In the genomic region with DNA sequence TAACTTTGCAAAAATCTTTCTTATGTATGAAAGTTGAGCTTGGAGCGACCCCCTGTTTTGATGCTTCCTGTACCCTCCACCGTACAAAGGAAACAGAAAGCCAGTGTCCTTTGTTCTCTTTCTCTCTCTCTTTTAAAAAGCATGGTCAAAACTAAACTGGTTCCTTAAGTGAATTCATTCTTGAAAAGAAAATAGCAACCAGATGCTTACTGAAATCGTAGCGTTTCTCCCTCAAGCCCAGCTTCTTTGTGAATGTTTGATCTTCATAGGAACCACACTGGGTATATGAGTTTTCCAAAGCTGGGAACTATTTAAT, we compare ENCODE assay signal across 9 mouse cellular contexts. TPM values are rescaled to one million over a fixed set of nuclear protein-coding genes. Genes with fewer than 3 reads are reported as not detected.
DNase-seq lines count a peak whose midpoint lies in the region; ATAC-seq and TF ChIP-seq lines count a peak whose summit lies in the region.
"Had no signal": no experiment of that assay in that cellular context is flagged by ENCODE, and none has a peak within 500 bp of the region (broad histone marks: within the 10 kb centered on the region; RNA-seq: fewer than 3 reads in every experiment).

No protein-coding gene starts in this region.

- ATAC-seq in granulocyte monocyte progenitor cell, adult 5-6 weeks (replicated peaks; ENCODE audit: poor library complexity, severe bottlenecking) = peak; percentile 26; the same call in 1 of the 2 replicates
- ATAC-seq in liver, embryonic 13.5 days (ENCODE audit: low read depth) = no peak
- ATAC-seq in inflammation-experienced regulatory T-cells, adult 6 months = no peak

- H3K4me2 ChIP-seq in liver, embryonic 13.5 days = peak overlapping the region; percentile 46

- no peaks in the 10 kb centered on the region for H3K9me3 ChIP-seq in liver, embryonic 13.5 days (replicated peaks)

- no peak overlapping the region for H3K4me3 ChIP-seq in testis, adult 2 months (ENCODE audit: control insufficient read depth, low read depth, low read length)
- peak overlapping the region; percentile 24 for H3K4me3 ChIP-seq in liver, embryonic 13.5 days (replicated peaks)
- H3K4me3 ChIP-seq: erythroblast, embryonic 14.5 days had no signal

- DNase-seq in testis, postnatal 10 days (ENCODE audit: low spot score) = no peak
- DNase-seq in liver, embryonic 13.5 days = no peak
- no peak for DNase-seq in urinary bladder, postnatal 25 days (ENCODE audit: low spot score)
- DNase-seq in layer of hippocampus, postnatal 25 days (ENCODE audit: extremely low spot score in 1 of 2, low spot score in 1 of 2) = no peak
- DNase-seq: thymus, postnatal 36 days had no signal

- H3K9ac ChIP-seq in liver, embryonic 13.5 days = no peak overlapping the region

- no peak for TF ChIP-seq CTCF in testis, adult 2 months (IDR thresholded peaks at IDR 0.05; ENCODE audit: control insufficient read depth, insufficient read depth, insufficient replicate concordance, low read depth, low read length)

- H3K4me1 ChIP-seq in testis, adult 2 months (ENCODE audit: control insufficient read depth, insufficient read depth, low read length) = no peaks in the 10 kb centered on the region; the same call in 1 of the 2 replicates
- H3K4me1 ChIP-seq in liver, embryonic 13.5 days (replicated peaks) = peaks cover 11% of the 10 kb centered on the region; the same call in 1 of the 2 replicates

- no peak for TF ChIP-seq POLR2A in testis, adult 2 months (IDR thresholded peaks at IDR 0.05; ENCODE audit: control insufficient read depth, low read depth, low read length)

- H3K27me3 ChIP-seq in testis, adult 2 months (ENCODE audit: control insufficient read depth, insufficient read depth, low read length) = no peaks in the 10 kb centered on the region
- H3K27me3 ChIP-seq in liver, embryonic 13.5 days = no peaks in the 10 kb centered on the region

- peak overlapping the region; percentile 32; the same call in 1 of the 2 replicates for H3K27ac ChIP-seq in testis, adult 2 months (ENCODE audit: control insufficient read depth, insufficient read depth, low read depth, low read length)
- no peak overlapping the region for H3K27ac ChIP-seq in liver, embryonic 13.5 days

- WGBS in liver, embryonic 13.5 days (ENCODE audit: insufficient replicate concordance) = 28% methylated on average over 4 of the region's 4 CpGs

- no peaks in the 10 kb centered on the region for H3K36me3 ChIP-seq in testis, adult 2 months (ENCODE audit: control insufficient read depth, insufficient read depth, low read length)
- no peaks in the 10 kb centered on the region for H3K36me3 ChIP-seq in liver, embryonic 13.5 days

RNA-seq across cellular contexts. Expression of gene Cped1, which starts 40.6 kb away (rescaled TPM):
- 1.3 and 1.8 TPM in 2 replicates for polyA plus RNA-seq in testis, adult 2 months (2012; rRNA removed)
- total RNA-seq in granulocyte monocyte progenitor cell, adult 5-6 weeks (2014; fragmentation: Nextera tagmentation) = 1.3 and 2.1 TPM in 2 replicates
- total RNA-seq in granulocyte monocyte progenitor cell, adult 5-6 weeks (2017) = 0.60 and 0.72 TPM in 2 replicates
- polyA plus RNA-seq in liver, embryonic 13.5 days (2015; fragmentation: Nextera tagmentation; extraction: Ambion mirVana) = 2.2 and 3.2 TPM in 2 replicates
- under 1 TPM in 2 of 3 experiments, not detected in 1; 0.08 to 0.16 TPM for polyA plus RNA-seq in inflammation-experienced regulatory T-cells, adult 6 months (2017; shearing (Covaris generic))
- 1 to 10 TPM; 1.1 to 1.5 TPM for total RNA-seq in layer of hippocampus, postnatal 25 days (2021)
